Mouse (Mus musculus) naive thymus-derived CD4-positive, alpha-beta T cell, adult 2 months (primary cell): ENCODE data around the gene Speer4f1.
"Not testable (repeated sequence)": the region's sequence is repeated elsewhere in the genome, so short reads cannot be mapped to it uniquely, and the experiment has no call there.

Experiments
- DNase-seq: peaks from one replicate; pipeline ENCODE4 v3.0.0-alpha.2; 2011; ENCODE audit warnings: low read depth

Gene Speer4f1

GRCm38 (mm10) chr5:17475798-17476197 lies at the start of gene Speer4f1:
TSS of gene Speer4f1 (plus strand) at chr5:17476098.
- not testable (repeated sequence) for DNase-seq

GRCm38 (mm10) chr5:17426930-17427329 lies 49.0 kb upstream of the Speer4f1 start:
- no peak for DNase-seq

DNA sequence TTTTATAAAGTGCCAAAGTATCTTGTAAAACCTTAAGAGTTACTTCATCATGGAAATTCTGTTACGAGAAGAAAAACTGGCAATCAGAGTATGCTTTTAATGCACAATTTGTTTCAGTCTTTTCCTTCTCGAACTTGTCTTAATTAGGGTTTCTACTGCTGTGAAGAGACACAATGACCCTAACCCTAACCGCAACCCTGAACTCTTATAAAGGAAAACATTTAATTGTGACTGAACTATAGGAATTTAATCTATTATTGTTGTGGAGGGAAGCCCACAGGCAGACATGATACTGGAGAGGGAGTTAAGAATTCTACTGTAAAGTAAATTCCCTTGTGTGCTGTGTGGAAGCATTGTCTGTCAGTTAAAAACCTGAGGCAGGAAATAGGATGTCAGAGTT lies 41.2 kb upstream of the Speer4f1 start:
- no peak for DNase-seq

GRCm38 (mm10) chr5:17436209-17436608 lies 39.7 kb upstream of the Speer4f1 start:
- no peak for DNase-seq

DNA sequence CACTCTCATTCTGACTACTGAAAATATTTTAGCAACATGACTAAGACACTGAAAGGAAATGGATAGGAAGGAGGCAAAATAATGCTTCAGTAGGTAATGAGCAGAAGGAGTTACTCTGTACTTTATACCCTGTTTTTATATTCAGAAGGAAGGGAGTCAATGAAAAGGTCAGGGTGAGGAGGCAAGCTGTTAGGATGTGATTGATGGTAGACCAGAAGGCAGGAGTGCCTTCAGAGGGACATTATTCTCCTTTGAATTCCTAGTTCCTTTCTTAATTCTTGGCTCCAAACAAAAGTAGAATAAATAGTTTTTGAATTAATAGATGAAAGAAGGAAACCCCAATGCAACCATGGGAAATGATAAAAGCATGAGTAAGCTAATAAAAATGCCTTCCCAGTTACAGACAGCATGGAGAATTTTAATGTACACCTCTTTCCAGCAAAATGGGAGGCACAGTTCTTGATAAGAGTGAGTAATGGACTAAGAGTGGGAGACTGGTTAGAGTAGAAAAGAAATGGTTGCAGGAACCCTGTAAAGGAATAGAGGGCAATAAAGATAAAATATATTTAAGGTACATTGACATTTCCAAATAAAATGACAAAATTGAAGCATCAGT lies 36.3 kb upstream of the Speer4f1 start:
- no peak for DNase-seq

DNA sequence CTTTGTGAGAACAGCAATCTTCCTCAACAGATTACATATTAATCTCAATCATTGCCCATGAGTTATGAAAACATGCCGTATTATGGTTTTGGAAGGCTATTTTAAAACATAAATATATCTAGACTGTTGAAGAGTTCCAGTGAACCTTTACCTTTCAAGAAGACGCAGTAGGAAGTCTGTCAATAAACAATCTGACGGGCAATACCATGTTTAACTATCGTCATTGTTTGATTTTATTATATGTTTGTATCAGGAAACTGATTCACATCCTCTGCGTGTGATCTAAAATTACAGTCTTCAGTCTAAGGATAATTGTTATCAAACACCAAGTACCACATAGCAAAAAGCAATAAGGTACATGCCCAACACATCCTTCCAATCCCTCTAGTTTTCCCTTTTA lies 21.8 kb upstream of the Speer4f1 start:
- no peak for DNase-seq

DNA sequence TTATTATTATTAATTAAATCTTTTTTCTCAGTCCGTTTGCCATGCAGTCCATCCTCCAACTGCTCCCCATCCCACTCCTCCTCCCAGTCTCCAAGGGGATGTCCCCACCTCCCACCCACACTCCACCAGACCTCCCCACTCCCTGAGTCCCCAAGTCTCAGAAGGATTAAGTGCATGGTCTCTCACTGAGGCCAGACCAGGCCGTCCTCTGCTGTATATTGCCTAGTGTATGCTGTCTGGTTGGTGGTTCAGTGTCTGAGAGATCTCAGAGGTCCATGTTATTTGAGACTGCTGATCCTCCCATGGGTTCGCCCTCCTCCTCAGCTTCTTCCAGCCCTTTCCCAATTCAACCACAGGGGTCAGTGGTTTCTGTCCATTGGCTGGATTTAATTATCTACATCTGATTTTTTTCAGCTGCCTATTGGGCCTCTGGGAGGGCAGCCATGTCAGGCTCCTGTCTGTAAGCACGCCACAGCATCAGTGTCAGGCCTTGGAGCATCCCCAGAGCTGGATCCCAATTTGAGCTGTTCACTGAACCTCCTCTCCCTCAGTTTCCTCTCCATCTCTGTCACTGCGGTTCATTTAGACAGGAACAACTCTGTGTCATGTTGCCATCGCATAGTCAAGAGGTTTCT lies 20.8 kb upstream of the Speer4f1 start:
- no peak for DNase-seq

DNA sequence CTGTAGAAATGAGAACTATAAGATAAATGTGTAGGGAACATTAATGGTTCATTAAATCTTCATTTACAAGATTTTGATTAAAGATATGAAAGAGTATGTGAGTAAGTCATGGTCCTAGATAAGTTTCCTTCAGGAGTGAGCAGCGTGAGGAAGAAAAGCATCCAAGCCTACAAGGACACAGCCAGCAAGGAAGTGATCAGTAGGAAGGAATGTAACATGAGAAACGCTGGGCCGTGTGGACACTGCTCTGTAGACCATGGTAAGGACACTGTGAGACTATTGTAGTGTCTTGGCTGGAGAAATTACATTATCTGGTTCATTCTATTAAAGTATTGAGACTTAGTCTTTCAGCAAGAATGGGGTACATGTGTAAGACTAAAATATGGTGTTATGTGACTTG lies 19.2 kb upstream of the Speer4f1 start:
- DNase-seq: no peak

DNA sequence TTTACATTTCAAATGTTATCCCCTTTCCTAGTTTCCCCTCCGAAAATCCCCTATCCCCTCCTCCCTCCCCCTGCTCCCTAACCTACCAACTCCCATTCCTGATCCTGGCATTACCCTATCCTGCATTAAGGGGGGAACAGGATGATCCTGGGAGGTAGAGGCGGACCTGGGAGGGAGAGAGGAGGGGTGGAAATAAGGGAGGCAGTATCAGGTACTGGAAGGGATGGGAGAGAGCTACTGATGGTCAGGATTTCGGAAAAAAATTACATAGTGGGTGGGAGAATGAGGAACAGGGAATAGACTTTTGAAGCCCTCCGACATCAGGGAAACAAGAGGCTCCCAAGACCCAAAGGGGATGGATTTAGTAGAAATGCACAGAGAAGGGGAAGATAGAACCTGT lies 7.8 kb upstream of the Speer4f1 start:
- DNase-seq: not testable (repeated sequence)

GRCm38 (mm10) chr5:17476476-17476875 lies 578 bp downstream of the Speer4f1 start:
- DNase-seq: no peak

DNA sequence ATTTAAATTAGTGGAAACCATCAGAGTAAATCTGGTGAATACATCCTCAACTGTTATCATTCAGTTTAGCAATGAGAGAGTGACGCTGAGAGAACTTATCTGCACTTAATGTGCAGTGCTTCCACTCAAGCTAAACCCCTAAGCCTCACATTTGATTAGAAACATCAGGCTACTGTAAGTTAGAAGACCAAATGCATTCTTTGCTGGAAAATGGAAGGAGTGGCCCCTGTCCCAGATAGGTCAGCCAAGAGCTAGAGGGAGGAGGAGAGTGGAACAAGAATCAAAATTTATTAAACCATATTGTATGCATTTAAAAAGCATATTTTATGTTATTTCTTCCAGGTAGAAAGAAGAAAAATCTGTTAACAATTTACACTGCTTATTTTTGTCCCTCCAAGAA lies 14.0 kb downstream of the Speer4f1 start:
- DNase-seq: no peak

DNA sequence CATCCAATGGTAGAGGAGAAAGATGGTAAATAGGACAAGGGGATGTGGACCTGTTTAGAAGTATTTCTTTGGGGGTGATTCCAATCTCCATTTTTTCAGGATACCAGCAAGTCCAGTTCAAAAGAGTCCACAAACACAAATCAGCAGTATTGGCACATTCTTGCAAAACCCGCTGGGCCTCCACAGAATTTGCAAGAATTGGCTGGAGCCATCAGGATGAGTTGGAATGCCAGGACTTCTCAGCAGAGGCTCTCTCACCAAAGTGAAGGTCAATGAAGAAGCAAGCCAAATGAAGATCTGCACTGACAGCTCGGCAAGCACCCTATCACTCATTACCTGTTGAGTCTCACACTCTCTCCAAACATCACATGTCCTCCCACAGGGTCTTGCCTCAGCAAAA lies 19.7 kb downstream of the Speer4f1 start:
- DNase-seq: no peak

DNA sequence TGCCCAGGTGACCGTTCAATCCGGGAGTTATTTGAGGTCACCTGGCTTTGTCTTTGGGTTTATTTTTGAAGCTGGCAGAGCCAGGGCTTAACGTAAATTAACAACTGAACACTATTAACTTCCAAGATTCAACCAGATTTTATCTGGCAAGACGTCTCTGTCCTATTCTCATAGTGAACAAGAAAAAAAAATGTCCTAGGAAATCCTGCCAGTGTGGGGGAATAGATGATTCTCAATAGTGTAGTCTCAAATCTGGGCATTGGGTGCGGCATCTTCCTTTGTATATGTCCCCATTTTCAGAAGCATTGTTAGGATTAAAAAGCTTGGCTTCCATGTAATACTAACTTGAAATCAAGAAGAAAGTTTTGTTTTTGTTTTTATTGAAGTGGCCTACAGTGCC lies 20.8 kb downstream of the Speer4f1 start:
- no peak for DNase-seq

GRCm38 (mm10) chr5:17499873-17500329 lies 24.0 kb downstream of the Speer4f1 start:
- no peak for DNase-seq

DNA sequence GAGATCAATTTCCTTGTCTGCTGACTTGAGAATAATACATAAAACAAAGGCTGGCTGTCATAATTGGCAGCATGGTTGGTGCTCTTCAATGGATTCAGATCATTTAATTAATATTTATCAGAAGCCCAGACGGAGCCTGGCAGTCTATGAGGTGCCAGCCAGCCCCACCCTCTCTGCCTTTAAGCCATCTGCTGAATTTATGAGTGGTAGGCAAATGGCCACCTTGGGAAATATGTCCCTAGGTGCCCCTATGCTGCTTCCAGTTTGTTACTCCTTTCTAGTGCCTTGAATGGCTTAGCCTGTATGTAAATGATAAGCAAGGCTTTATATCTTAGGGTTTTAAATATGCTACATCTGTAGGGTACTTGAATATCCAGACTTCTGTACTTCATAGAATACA lies 25.0 kb downstream of the Speer4f1 start:
- DNase-seq: no peak

DNA sequence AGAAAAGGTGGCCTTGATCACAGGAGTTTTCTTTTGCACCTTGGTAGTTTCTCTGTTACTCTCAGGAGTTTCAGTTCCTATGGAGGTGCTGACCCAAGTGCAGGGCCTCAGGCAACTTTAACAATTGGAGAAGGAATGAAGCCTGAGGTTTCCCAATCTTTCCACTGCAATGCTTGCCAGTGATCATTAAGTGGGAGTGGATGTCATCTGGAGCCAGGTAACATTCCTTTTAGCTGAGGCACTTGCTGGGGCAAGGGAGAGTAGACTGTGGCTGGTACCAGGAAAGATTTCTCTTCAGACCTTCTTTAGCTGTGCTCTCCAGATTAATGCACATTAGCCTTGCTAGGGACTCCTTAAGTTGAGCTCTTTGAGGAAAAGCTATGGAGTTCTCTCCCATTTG lies 29.6 kb downstream of the Speer4f1 start:
- DNase-seq: no peak

DNA sequence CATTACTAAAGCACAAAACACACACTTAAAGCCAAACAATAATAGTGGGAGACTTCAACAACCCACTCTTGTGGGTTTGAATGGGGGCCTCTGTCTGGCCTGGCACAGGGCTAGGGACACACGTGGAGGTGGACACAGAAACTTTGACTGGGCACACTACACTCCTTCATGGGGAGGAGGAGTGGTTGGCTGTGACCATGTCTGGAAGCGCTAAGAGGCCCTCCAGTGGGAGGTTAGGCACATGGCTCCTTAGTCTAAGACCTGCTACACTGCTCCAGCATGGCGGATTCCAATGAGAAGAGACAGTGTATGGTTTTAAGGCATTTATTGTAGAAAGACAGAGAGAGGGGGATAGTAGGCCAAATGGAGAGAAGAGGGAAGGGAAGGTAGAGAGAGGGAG lies 32.1 kb downstream of the Speer4f1 start:
- no peak for DNase-seq
